20 mouse cellular contexts compared by ENCODE assay signal in genomic region chr3:140968556-140968955, GRCm38 (mm10).
"Had no signal": no experiment of that assay in that cellular context is flagged by ENCODE, and none has a peak within 500 bp of the region (broad histone marks: within the 10 kb centered on the region; RNA-seq: fewer than 3 reads in every experiment).

No protein-coding gene starts in this region.

- H3K9me3 ChIP-seq: embryonic facial prominence, embryonic 10.5 days; embryonic facial prominence, embryonic 12.5 days; embryonic facial prominence, embryonic 13.5 days; embryonic facial prominence, embryonic 15.5 days; forebrain, embryonic 10.5 days; forebrain, embryonic 12.5 days; forebrain, embryonic 13.5 days; forebrain, embryonic 15.5 days; heart, embryonic 10.5 days had no signal

- H3K4me3 ChIP-seq: embryonic facial prominence, embryonic 10.5 days; embryonic facial prominence, embryonic 12.5 days; embryonic facial prominence, embryonic 13.5 days; embryonic facial prominence, embryonic 15.5 days; erythroblast, embryonic 14.5 days; forebrain, embryonic 10.5 days; forebrain, embryonic 12.5 days; forebrain, embryonic 13.5 days; forebrain, embryonic 15.5 days; gastrocnemius, adult 2 months; heart, adult 2 months; heart, embryonic 10.5 days had no signal

- DNase-seq: embryo, embryonic 11 days; forebrain, postnatal 0 days; gastrocnemius, adult 2 months; gastrocnemius, postnatal 10 days; gastrocnemius, postnatal 14 days; gastrocnemius, postnatal 25 days; gastrocnemius, postnatal 36 days; heart, adult 11 months; heart, adult 18-20 months; heart, adult 2 months had no signal

- H3K27ac ChIP-seq: embryonic facial prominence, embryonic 10.5 days; embryonic facial prominence, embryonic 12.5 days; embryonic facial prominence, embryonic 13.5 days; embryonic facial prominence, embryonic 15.5 days; forebrain, embryonic 10.5 days; forebrain, embryonic 12.5 days; forebrain, embryonic 13.5 days; forebrain, embryonic 15.5 days; gastrocnemius, adult 2 months; heart, adult 2 months; heart, embryonic 10.5 days had no signal

- H3K27me3 ChIP-seq: embryonic facial prominence, embryonic 12.5 days; embryonic facial prominence, embryonic 13.5 days; embryonic facial prominence, embryonic 15.5 days; forebrain, embryonic 12.5 days; forebrain, embryonic 13.5 days; forebrain, embryonic 15.5 days had no signal

- H3K9ac ChIP-seq: embryonic facial prominence, embryonic 12.5 days; embryonic facial prominence, embryonic 13.5 days; embryonic facial prominence, embryonic 15.5 days; forebrain, embryonic 12.5 days; forebrain, embryonic 13.5 days; forebrain, embryonic 15.5 days; forebrain, postnatal 0 days had no signal

- H3K36me3 ChIP-seq: embryonic facial prominence, embryonic 10.5 days; embryonic facial prominence, embryonic 12.5 days; embryonic facial prominence, embryonic 13.5 days; embryonic facial prominence, embryonic 15.5 days; forebrain, embryonic 10.5 days; forebrain, embryonic 12.5 days; forebrain, embryonic 15.5 days; heart, embryonic 10.5 days had no signal

- H3K4me1 ChIP-seq: embryonic facial prominence, embryonic 10.5 days; embryonic facial prominence, embryonic 12.5 days; embryonic facial prominence, embryonic 13.5 days; embryonic facial prominence, embryonic 15.5 days; forebrain, embryonic 10.5 days; forebrain, embryonic 13.5 days; forebrain, embryonic 15.5 days; heart, embryonic 10.5 days had no signal
